Mouse (Mus musculus): Measurements from ENCODE around the gene Eif4h. TPM values are rescaled to one million over a fixed set of nuclear protein-coding genes. Genes with fewer than 3 reads are reported as not detected.

Eif4h gene
- total RNA-seq, 1 experiment, result 322 TPM

DNA sequence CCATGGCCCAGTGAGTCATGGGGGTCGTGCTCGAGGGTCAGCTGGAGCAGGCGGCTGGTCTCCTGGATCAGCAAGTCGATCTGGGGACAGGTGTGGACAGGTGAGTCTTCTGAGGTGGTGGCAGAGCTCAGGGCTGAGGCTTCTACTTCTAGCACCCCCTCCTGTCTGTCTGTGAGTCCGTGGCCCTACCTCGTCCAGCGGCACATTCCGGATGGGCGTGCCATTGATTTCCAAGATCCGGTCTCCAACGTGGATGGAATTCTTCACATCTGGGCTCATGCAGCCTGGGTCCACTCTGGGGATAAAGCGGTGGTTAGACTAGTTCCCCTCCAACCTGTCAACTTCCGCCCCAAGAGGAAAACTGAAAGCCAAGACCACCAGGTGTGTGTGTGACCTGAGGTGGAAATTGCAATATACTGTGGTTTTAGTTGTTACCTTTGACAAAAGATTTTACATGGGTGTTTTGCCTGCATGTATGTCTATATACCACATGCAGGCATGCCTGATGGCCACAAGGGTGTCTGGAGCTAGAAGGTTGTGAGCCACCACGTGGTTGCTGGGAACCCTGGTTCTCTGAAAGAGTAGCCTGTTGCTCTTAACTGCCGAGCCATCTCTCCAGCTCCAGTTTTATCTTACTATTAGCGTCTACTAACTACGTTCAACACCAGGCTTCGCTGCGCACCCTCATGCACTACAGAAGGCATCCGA is 29.9 kb upstream of the Eif4h start:
- TF ChIP-seq HCFC1 (IDR thresholded peaks at IDR 0.05; ENCODE audit: borderline replicate concordance, insufficient read depth, low read length), result no peak
- no peak for TF ChIP-seq MAFK (IDR thresholded peaks at IDR 0.05; ENCODE audit: insufficient read depth, low read depth, low read length)
- no peak for TF ChIP-seq ZC3H11A (IDR thresholded peaks at IDR 0.05; ENCODE audit: borderline replicate concordance, low read depth, low read length)
- no peak for TF ChIP-seq CHD2 (IDR thresholded peaks at IDR 0.05; ENCODE audit: low read depth, low read length)
- Histone ChIP-seq H3K4me1 (ENCODE audit: control insufficient read depth in 2 of 2, insufficient read depth in 2 of 2, low read length in 2 of 2, poor library complexity in 1 of 2) (peaks cover 0 to 6% of the 10 kb centered on the region in 2 experiments; a peak in 1 of 4 replicates), H3K4me3 (ENCODE audit: insufficient read depth in 1 of 2, low read depth in 1 of 2, low read length in 2 of 2, poor library complexity in 1 of 2, severe bottlenecking in 1 of 2) (peak overlapping the region; percentile 31 to 49; a peak in 3 of 4 replicates), H3K9ac (ENCODE audit: insufficient read depth, low read depth, low read length, poor library complexity, severe bottlenecking) (peak overlapping the region; percentile 53; the same call in 1 of the 2 replicates), H3K36me3 (ENCODE audit: control insufficient read depth, insufficient read depth, low read length, poor library complexity, severe bottlenecking) (peaks cover 15% of the 10 kb centered on the region; the same call in 1 of the 2 replicates), H3K27ac (ENCODE audit: insufficient read depth, low read depth, low read length, poor library complexity, severe bottlenecking) (no peak overlapping the region), H3K9me3 (ENCODE audit: control insufficient read depth, insufficient read depth, low read depth, low read length) (no peaks in the 10 kb centered on the region)
- in situ Hi-C loops (cut with MboI; ENCODE audit: low sequenced_read_pairs in 2 of 2, unreplicated experiment in 2 of 2), result no loop called here
- DNase-seq (ENCODE audit: low read depth, low spot score), result peak; percentile 33

DNA sequence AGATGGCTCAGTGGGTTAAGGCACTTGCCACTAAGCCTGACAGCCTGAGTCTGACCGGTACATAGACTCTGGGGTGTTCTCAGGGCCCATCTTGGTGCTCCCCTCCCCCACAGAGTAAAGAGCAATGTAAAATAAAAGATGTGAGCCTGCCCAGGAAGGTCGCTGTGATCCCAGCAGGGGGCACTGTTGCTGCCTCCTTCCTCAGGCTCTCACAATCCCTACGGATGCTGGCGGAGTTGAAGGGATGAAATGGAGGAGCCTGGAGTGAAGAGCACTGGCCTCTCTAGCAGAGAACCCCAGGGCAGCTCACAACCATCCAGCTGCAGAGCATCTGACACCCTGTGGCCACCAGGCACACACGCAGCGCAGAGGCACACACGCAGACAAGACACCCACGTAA is 29.2 kb upstream of the Eif4h start:
- Histone ChIP-seq H3K9ac (ENCODE audit: insufficient read depth, low read depth, low read length, poor library complexity, severe bottlenecking) (peak overlapping the region; percentile 53; the same call in 1 of the 2 replicates), H3K36me3 (ENCODE audit: control insufficient read depth, insufficient read depth, low read length, poor library complexity, severe bottlenecking) (peaks cover 18% of the 10 kb centered on the region; the same call in 1 of the 2 replicates), H3K9me3 (ENCODE audit: control insufficient read depth, insufficient read depth, low read depth, low read length) (no peaks in the 10 kb centered on the region), H3K27ac (ENCODE audit: insufficient read depth, low read depth, low read length, poor library complexity, severe bottlenecking) (no peak overlapping the region), H3K4me3 (ENCODE audit: insufficient read depth in 1 of 2, low read depth in 1 of 2, low read length in 2 of 2, poor library complexity in 1 of 2, severe bottlenecking in 1 of 2) (peak overlapping the region; percentile 31 to 49; a peak in 3 of 4 replicates), H3K4me1 (ENCODE audit: control insufficient read depth in 2 of 2, insufficient read depth in 2 of 2, low read length in 2 of 2, poor library complexity in 1 of 2) (peaks cover 0 to 6% of the 10 kb centered on the region in 2 experiments; a peak in 1 of 4 replicates)
- in situ Hi-C loops (cut with MboI; ENCODE audit: low sequenced_read_pairs in 2 of 2, unreplicated experiment in 2 of 2), result no loop called here
- peak; percentile 89 for DNase-seq (ENCODE audit: low read depth, low spot score)
- TF ChIP-seq MAFK (IDR thresholded peaks at IDR 0.05; ENCODE audit: insufficient read depth, low read depth, low read length) (no peak), CHD2 (IDR thresholded peaks at IDR 0.05; ENCODE audit: low read depth, low read length) (no peak), ZNF384 (IDR thresholded peaks at IDR 0.05; ENCODE audit: low read depth, low read length) (no peak), ZC3H11A (IDR thresholded peaks at IDR 0.05; ENCODE audit: borderline replicate concordance, low read depth, low read length) (no peak), HCFC1 (IDR thresholded peaks at IDR 0.05; ENCODE audit: borderline replicate concordance, insufficient read depth, low read length) (no peak)

DNA sequence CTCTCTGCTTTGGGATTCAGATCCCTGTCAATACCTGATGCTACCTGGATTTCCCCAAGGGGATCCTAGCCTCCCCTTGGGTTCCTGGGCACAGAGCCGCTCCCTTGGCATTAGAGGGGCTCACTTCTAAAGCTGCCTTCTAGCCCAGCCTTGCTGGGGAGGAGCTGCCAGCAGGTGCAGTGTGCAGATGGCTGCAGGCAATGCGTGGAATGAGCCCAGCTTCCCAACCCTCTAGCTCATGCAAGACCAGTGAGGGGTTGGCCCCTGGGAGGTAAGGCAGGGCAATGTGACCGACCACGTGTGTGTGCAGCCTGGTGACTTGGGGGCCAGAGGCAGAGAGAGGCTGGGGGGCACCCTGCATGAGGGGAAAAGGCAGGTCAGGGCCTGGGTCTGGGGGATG is 17.4 kb upstream of the Eif4h start:
- in situ Hi-C loops (cut with MboI; ENCODE audit: low sequenced_read_pairs in 2 of 2, unreplicated experiment in 2 of 2), result no loop called here
- TF ChIP-seq MAFK (IDR thresholded peaks at IDR 0.05; ENCODE audit: insufficient read depth, low read depth, low read length) (no peak), ZNF384 (IDR thresholded peaks at IDR 0.05; ENCODE audit: low read depth, low read length) (no peak), HCFC1 (IDR thresholded peaks at IDR 0.05; ENCODE audit: borderline replicate concordance, insufficient read depth, low read length) (no peak), ZC3H11A (IDR thresholded peaks at IDR 0.05; ENCODE audit: borderline replicate concordance, low read depth, low read length) (no peak)

DNA sequence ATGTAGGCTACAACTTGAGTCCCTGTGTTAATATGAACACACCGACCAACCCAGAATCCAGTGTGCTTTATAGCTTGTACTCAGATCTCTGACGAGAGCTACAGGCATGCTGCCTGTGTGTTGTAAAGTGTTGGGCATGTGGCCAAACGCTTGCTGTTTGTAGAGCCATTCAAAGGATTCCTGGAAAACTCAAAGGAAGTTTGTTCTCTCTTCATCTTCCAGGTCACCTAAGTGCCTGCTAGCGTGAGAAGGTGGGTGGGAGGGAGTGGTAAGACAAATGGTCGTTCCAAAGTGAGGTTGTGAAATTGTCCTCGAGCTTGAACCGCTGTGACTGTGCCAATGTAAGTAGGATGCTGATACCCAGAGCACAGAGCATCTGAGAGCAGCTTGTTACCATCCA is 12.7 kb upstream of the Eif4h start:
- Histone ChIP-seq H3K4me3 (ENCODE audit: insufficient read depth in 1 of 2, low read depth in 1 of 2, low read length in 2 of 2, poor library complexity in 1 of 2, severe bottlenecking in 1 of 2) (no peak overlapping the region), H3K36me3 (ENCODE audit: control insufficient read depth, insufficient read depth, low read length, poor library complexity, severe bottlenecking) (no peaks in the 10 kb centered on the region), H3K9me3 (ENCODE audit: control insufficient read depth, insufficient read depth, low read depth, low read length) (no peaks in the 10 kb centered on the region), H3K4me1 (ENCODE audit: control insufficient read depth in 2 of 2, insufficient read depth in 2 of 2, low read length in 2 of 2, poor library complexity in 1 of 2) (peaks cover 0 to 10% of the 10 kb centered on the region in 2 experiments; a peak in 2 of 4 replicates), H3K9ac (ENCODE audit: insufficient read depth, low read depth, low read length, poor library complexity, severe bottlenecking) (no peak overlapping the region), H3K27ac (ENCODE audit: insufficient read depth, low read depth, low read length, poor library complexity, severe bottlenecking) (no peak overlapping the region)
- in situ Hi-C loops (cut with MboI; ENCODE audit: low sequenced_read_pairs in 2 of 2, unreplicated experiment in 2 of 2), result no loop called here
- no peak for TF ChIP-seq HCFC1 (IDR thresholded peaks at IDR 0.05; ENCODE audit: borderline replicate concordance, insufficient read depth, low read length)
- no peak for TF ChIP-seq ZNF384 (IDR thresholded peaks at IDR 0.05; ENCODE audit: low read depth, low read length)
- TF ChIP-seq MAFK (IDR thresholded peaks at IDR 0.05; ENCODE audit: insufficient read depth, low read depth, low read length), result no peak
- TF ChIP-seq CHD2 (IDR thresholded peaks at IDR 0.05; ENCODE audit: low read depth, low read length), result no peak
- TF ChIP-seq ZC3H11A (IDR thresholded peaks at IDR 0.05; ENCODE audit: borderline replicate concordance, low read depth, low read length), result no peak
- DNase-seq (ENCODE audit: low read depth, low spot score), result no peak

More for the DNA sequence above, 17.4 kb upstream of the Eif4h start:
- peaks cover 0 to 8% of the 10 kb centered on the region in 2 experiments; a peak in 1 of 4 replicates for H3K4me1 ChIP-seq (ENCODE audit: control insufficient read depth in 2 of 2, insufficient read depth in 2 of 2, low read length in 2 of 2, poor library complexity in 1 of 2)
- no peak overlapping the region for H3K9ac ChIP-seq (ENCODE audit: insufficient read depth, low read depth, low read length, poor library complexity, severe bottlenecking)
- H3K27ac ChIP-seq (ENCODE audit: insufficient read depth, low read depth, low read length, poor library complexity, severe bottlenecking), result no peak overlapping the region
- H3K9me3 ChIP-seq (ENCODE audit: control insufficient read depth, insufficient read depth, low read depth, low read length), result no peaks in the 10 kb centered on the region
- H3K4me3 ChIP-seq (ENCODE audit: insufficient read depth in 1 of 2, low read depth in 1 of 2, low read length in 2 of 2, poor library complexity in 1 of 2, severe bottlenecking in 1 of 2), result no peak overlapping the region
- DNase-seq (ENCODE audit: low read depth, low spot score), result no peak
- peaks cover 1% of the 10 kb centered on the region; the same call in 1 of the 2 replicates for H3K36me3 ChIP-seq (ENCODE audit: control insufficient read depth, insufficient read depth, low read length, poor library complexity, severe bottlenecking)
